8 mouse cellular contexts compared by ENCODE assay signal in the genomic region with DNA sequence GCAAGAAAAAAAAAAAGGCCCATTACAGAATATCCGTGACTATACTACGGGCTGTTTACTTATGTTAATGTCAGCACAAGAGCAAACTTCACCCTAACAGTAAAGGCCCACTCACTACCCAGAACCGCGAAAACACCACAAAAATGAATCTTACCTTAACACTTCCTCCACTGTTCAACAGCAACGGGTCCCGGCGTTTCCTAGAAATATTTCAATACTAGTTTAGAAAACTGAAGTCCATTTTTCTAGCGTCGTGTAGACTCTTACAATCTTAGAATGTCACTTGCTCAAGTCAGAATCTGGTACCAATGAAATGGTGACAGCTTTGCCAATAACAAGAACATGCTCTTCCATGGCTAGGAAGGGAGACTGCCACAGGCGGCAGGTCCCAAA.
DNase-seq lines count a peak whose midpoint lies in the region; ATAC-seq and TF ChIP-seq lines count a peak whose summit lies in the region.

No protein-coding gene starts in this region.

- peak overlapping the region; percentile 71 for H3K4me3 ChIP-seq in kidney, postnatal 0 days (replicated peaks; ENCODE audit: low read depth, low read length)
- peak overlapping the region; percentile 79 for H3K4me3 ChIP-seq in brown adipose tissue, adult 24 weeks (ENCODE audit: insufficient read depth, low read depth, low read length)
- H3K4me3 ChIP-seq in hindbrain, embryonic 15.5 days = peak overlapping the region; percentile 74
- H3K4me3 ChIP-seq in midbrain, embryonic 16.5 days (ENCODE audit: low read depth, low read length) = peak overlapping the region; percentile 76

- WGBS in kidney, postnatal 0 days = under 1% methylated on average over 10 of the region's 10 CpGs
- WGBS in hindbrain, embryonic 15.5 days = under 1% methylated on average over 10 of the region's 10 CpGs
- under 1% methylated on average over 10 of the region's 10 CpGs for WGBS in midbrain, embryonic 16.5 days

- peak overlapping the region; percentile 68 for H3K27ac ChIP-seq in kidney, postnatal 0 days
- peak overlapping the region; percentile 86 for H3K27ac ChIP-seq in brown adipose tissue, adult 24 weeks (replicated peaks; ENCODE audit: low read depth, low read length)
- peak overlapping the region; percentile 99 for H3K27ac ChIP-seq in hindbrain, embryonic 15.5 days (replicated peaks)
- peak overlapping the region; percentile 83 for H3K27ac ChIP-seq in midbrain, embryonic 16.5 days (ENCODE audit: low read length)

- H3K4me1 ChIP-seq in kidney, postnatal 0 days (replicated peaks; ENCODE audit: insufficient read depth, low read length) = no peaks in the 10 kb centered on the region
- H3K4me1 ChIP-seq in brown adipose tissue, adult 24 weeks (ENCODE audit: control insufficient read depth, insufficient read depth, insufficient read length, low read length) = no peaks in the 10 kb centered on the region
- peaks cover 31% of the 10 kb centered on the region for H3K4me1 ChIP-seq in hindbrain, embryonic 15.5 days (replicated peaks)
- peaks cover 22% of the 10 kb centered on the region for H3K4me1 ChIP-seq in midbrain, embryonic 16.5 days (ENCODE audit: control insufficient read depth, insufficient read depth, low read length)

- TF ChIP-seq CTCF in kidney, postnatal 0 days (IDR thresholded peaks at IDR 0.05; ENCODE audit: low read depth) = no peak

- peak overlapping the region; percentile 80 for H3K9ac ChIP-seq in kidney, postnatal 0 days (ENCODE audit: low read depth, low read length)
- peak overlapping the region; percentile 66 for H3K9ac ChIP-seq in hindbrain, embryonic 15.5 days
- peak overlapping the region; percentile 72 for H3K9ac ChIP-seq in midbrain, embryonic 16.5 days (ENCODE audit: low read depth, low read length)

- ATAC-seq in kidney, postnatal 0 days (replicated peaks; ENCODE audit: low FRiP score, low read depth) = no peak
- no peak for ATAC-seq in hindbrain, embryonic 15.5 days (ENCODE audit: low FRiP score, low read depth)
- no peak for ATAC-seq in midbrain, embryonic 16.5 days

- no peaks in the 10 kb centered on the region for H3K9me3 ChIP-seq in kidney, postnatal 0 days (replicated peaks; ENCODE audit: low read length)
- no peaks in the 10 kb centered on the region for H3K9me3 ChIP-seq in hindbrain, embryonic 15.5 days
- no peaks in the 10 kb centered on the region for H3K9me3 ChIP-seq in midbrain, embryonic 16.5 days (replicated peaks; ENCODE audit: control insufficient read depth, low read length, poor library complexity, severe bottlenecking)

- peaks cover 4% of the 10 kb centered on the region; the same call in 1 of the 2 replicates for H3K36me3 ChIP-seq in kidney, postnatal 0 days (ENCODE audit: insufficient read depth, low read length)
- H3K36me3 ChIP-seq in hindbrain, embryonic 15.5 days = peaks cover 9% of the 10 kb centered on the region; the same call in 1 of the 2 replicates
- H3K36me3 ChIP-seq in midbrain, embryonic 16.5 days (ENCODE audit: control insufficient read depth, insufficient read depth, low read length) = no peaks in the 10 kb centered on the region

- no peak for DNase-seq in kidney, postnatal 0 days (ENCODE audit: low spot score)
- DNase-seq in kidney, postnatal 10 days = no peak
- DNase-seq in embryo, embryonic 10 days (ENCODE audit: low spot score) = no peak
- DNase-seq in thymus, postnatal 4 days = no peak
- DNase-seq in thymus, postnatal 10 days (ENCODE audit: low spot score in 2 of 2) = no peak

- H3K4me2 ChIP-seq in kidney, postnatal 0 days (ENCODE audit: low read length) = peak overlapping the region; percentile 82
- peak overlapping the region; percentile 64 for H3K4me2 ChIP-seq in hindbrain, embryonic 15.5 days
- H3K4me2 ChIP-seq in midbrain, embryonic 16.5 days (ENCODE audit: low read length) = peak overlapping the region; percentile 85

- H3K27me3 ChIP-seq in kidney, postnatal 0 days (ENCODE audit: insufficient read depth, low read length) = no peaks in the 10 kb centered on the region
- H3K27me3 ChIP-seq in hindbrain, embryonic 15.5 days = no peaks in the 10 kb centered on the region
- no peaks in the 10 kb centered on the region for H3K27me3 ChIP-seq in midbrain, embryonic 16.5 days (ENCODE audit: control insufficient read depth, insufficient read depth, low read depth, low read length)
